Mouse (Mus musculus): Measurements from ENCODE around the gene Ralgapa2. TPM values are rescaled to one million over a fixed set of nuclear protein-coding genes. Genes with fewer than 3 reads are reported as not detected.

Ralgapa2 gene
- polyA plus RNA-seq, 1 experiment = 17.8 TPM

GRCm38 (mm10) chr2:146210968-146211367 is 301.2 kb downstream of the Ralgapa2 start:
- 48% methylated on average over 4 of the region's 4 CpGs for WGBS
- H3K4me3 ChIP-seq (ENCODE audit: control insufficient read depth, insufficient read depth, low read length) = no peak overlapping the region
- DNase-seq = no peak
- no peak overlapping the region for H3K27ac ChIP-seq (ENCODE audit: control insufficient read depth, insufficient read depth, low read length)
- no peaks in the 10 kb centered on the region for H3K4me1 ChIP-seq (replicated peaks; ENCODE audit: control insufficient read depth, insufficient read depth, low read length)
- TF ChIP-seq POLR2A (IDR thresholded peaks at IDR 0.05; ENCODE audit: control insufficient read depth, extremely low read depth, insufficient read depth, low read length, poor library complexity) = no peak
- TF ChIP-seq CTCF (IDR thresholded peaks at IDR 0.05; ENCODE audit: borderline replicate concordance, control insufficient read depth, extremely low read depth, insufficient read depth, low read length, poor library complexity) = no peak
- H3K27me3 ChIP-seq (ENCODE audit: control insufficient read depth, insufficient read depth, low read length) = no peaks in the 10 kb centered on the region
- no peaks in the 10 kb centered on the region for H3K36me3 ChIP-seq (ENCODE audit: control insufficient read depth, insufficient read depth, low read length)

GRCm38 (mm10) chr2:146197947-146198346 is 314.2 kb downstream of the Ralgapa2 start:
- TF ChIP-seq POLR2A (IDR thresholded peaks at IDR 0.05; ENCODE audit: control insufficient read depth, extremely low read depth, insufficient read depth, low read length, poor library complexity) (no peak), CTCF (IDR thresholded peaks at IDR 0.05; ENCODE audit: borderline replicate concordance, control insufficient read depth, extremely low read depth, insufficient read depth, low read length, poor library complexity) (no peak)
- no peak overlapping the region for H3K4me3 ChIP-seq (ENCODE audit: control insufficient read depth, insufficient read depth, low read length)
- no peaks in the 10 kb centered on the region for H3K4me1 ChIP-seq (replicated peaks; ENCODE audit: control insufficient read depth, insufficient read depth, low read length)
- no peak overlapping the region for H3K27ac ChIP-seq (ENCODE audit: control insufficient read depth, insufficient read depth, low read length)
- no peaks in the 10 kb centered on the region for H3K27me3 ChIP-seq (ENCODE audit: control insufficient read depth, insufficient read depth, low read length)
- H3K36me3 ChIP-seq (ENCODE audit: control insufficient read depth, insufficient read depth, low read length) = no peaks in the 10 kb centered on the region
- DNase-seq = no peak
- WGBS = 15% methylated on average over 7 of the region's 7 CpGs

- 88% methylated on average over 11 of the region's 11 CpGs for WGBS
- no peak overlapping the region for H3K4me3 ChIP-seq (ENCODE audit: control insufficient read depth, insufficient read depth, low read length)
- H3K27me3 ChIP-seq (ENCODE audit: control insufficient read depth, insufficient read depth, low read length) = no peaks in the 10 kb centered on the region
- TF ChIP-seq POLR2A (IDR thresholded peaks at IDR 0.05; ENCODE audit: control insufficient read depth, extremely low read depth, insufficient read depth, low read length, poor library complexity) = no peak
- no peak for TF ChIP-seq CTCF (IDR thresholded peaks at IDR 0.05; ENCODE audit: borderline replicate concordance, control insufficient read depth, extremely low read depth, insufficient read depth, low read length, poor library complexity)
- no peak for DNase-seq
- H3K4me1 ChIP-seq (replicated peaks; ENCODE audit: control insufficient read depth, insufficient read depth, low read length) = no peaks in the 10 kb centered on the region
- H3K27ac ChIP-seq (ENCODE audit: control insufficient read depth, insufficient read depth, low read length) = no peak overlapping the region
- no peaks in the 10 kb centered on the region for H3K36me3 ChIP-seq (ENCODE audit: control insufficient read depth, insufficient read depth, low read length)
Observed at GRCm38 (mm10) chr2:146196126-146196525, 316.0 kb downstream of the Ralgapa2 start.
